Mouse (Mus musculus) A20 (cell line): Measurements from ENCODE around the gene Apob.

Source experiments
- DNase-seq: peaks from one replicate; pipeline ENCODE4 v3.0.0-alpha.2; 2011; ENCODE audit warnings: low read depth, low spot score

Gene Apob

GRCm38 (mm10) chr12:8032359-8032755 lies 54.9 kb downstream of the Apob start:
- no peak for DNase-seq

DNA sequence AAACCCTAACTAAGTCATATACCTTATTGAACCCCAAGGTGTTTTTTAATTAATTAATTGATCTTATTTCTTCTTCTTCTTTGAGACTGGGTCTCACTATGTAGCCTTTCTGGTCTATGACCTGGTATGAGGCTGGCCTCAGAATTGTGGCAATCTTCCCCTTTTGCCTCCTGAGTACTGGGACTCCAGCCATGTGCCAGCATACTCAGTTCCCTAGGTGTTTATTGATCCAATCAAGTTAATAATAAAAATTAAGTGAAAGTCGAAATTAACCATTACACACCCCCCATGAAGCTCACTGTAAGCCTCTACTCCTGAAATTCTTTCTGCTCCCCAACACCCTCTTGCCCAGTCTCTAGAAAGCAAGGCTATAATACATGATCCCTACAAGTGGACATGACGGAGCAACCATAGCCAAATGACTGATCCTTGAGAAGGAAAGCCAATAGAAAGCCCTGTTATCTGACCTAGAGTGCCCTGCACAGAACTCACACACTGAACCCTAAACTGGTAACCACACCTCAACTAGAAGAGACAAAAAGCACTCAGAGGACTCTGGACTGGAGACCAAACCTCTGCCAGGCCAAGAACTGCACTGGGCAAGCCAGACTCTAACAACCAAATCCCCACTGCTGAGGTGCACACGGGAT lies 60.8 kb downstream of the Apob start:
- no peak for DNase-seq

DNA sequence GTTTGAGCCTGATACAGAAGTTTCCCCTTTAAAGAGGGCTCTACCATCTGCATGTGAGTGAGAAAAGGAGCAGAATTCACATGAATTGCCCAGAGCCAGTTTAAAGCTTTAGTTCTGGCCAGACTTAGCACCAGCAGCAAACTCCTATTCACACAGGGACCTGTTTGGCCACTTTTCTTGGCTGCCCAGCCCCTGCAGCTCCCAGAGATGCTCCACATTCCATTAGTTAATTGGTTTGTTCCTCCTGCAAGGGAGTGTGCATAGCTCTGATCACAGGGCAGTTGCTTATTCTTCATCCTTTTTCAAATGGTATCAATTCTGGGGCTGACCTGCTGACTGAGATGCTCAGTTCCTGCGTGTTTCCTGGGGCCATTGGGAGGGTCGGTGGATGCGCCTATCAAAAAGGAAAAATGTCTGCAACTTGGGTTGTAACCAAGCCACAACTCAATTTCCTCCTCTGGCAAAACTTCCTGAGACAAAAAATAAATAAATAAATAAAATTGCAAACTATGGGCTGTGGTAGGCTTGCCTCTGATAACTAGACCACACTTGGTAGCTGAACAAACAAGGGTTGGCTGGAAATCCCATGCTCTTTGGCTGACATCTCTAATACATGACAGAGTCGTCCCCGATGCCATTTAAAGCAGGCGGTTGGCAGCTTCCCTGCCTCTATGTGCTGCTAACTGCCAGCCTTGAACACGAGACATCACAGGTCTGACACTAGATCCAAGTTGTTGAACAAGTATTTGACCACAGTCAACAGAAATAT lies 65.4 kb downstream of the Apob start:
- DNase-seq, result no peak

DNA sequence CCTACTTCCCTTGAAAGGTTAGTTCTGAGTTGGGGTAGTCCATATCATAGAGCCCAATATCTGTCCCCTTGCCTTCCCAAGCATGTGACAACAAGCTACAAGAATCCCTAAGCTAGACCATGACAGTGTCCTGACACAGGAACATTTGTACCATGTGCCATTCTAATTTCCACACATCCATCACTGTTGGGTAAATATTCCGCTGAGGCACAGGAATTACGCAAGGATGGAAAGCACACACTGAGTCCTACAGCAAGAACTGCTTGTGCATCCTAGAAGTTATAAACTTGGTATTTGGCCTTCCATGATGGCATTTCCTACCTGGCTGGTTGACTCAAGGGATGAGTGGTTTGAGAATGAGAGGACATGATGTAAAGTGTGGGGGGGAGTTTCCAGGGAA lies 69.6 kb downstream of the Apob start:
- no peak for DNase-seq

- DNase-seq, result no peak
These were observed 70.4 kb downstream of the Apob start for GRCm38 (mm10) chr12:8047789-8048309.

DNA sequence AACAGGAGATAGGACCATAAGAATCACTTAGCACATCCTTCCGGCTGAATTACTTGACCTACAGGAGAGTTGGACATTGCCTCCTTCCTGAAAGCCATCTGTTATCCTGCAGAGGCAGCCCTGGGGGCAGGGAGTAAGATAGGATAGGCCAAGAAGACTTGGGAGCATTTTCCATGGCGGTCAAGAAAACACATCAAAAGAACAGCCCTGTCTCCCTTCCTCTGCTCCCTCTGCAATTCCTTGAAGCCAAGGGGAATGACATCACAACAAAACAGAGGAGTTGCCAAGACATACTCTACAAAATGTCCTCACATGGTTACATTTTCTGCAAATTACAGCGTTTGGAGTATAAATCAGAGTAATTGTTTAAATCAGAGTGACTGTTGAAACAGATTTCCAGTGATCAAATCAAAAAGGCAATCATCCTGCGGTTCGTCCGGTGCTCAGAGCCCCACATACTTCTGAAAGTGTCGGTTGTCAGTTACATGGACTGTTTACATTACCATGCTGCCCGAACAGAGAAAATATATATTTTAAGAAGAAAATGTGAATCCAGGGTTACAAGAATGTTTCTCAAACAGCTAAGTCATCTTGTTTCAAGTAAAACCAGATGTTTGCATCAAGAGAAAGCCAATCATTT lies 78.7 kb downstream of the Apob start:
- no peak for DNase-seq

- DNase-seq, result peak; percentile 65
These were observed 82.1 kb downstream of the Apob start for GRCm38 (mm10) chr12:8059576-8059975.

- no peak for DNase-seq
These were observed 86.1 kb downstream of the Apob start for GRCm38 (mm10) chr12:8063363-8064065.
